Mouse (Mus musculus) small intestine, adult 2 months (tissue): Measurements from ENCODE around the gene Mki67. TPM values are rescaled to one million over a fixed set of nuclear protein-coding genes. Genes with fewer than 3 reads are reported as not detected.
A peak's percentile ranks its signal among the peaks of the same experiment; 100 is the strongest.

Experiments used
- H3K27ac ChIP-seq: fragments of 200-500 bp; 2 replicates; pipeline ENCODE4 v1.5.1; 2012; ENCODE audit warnings: low read depth, low read length, control low read depth, inconsistent platforms; ENCODE audit not compliant: insufficient read depth
- H3K27me3 ChIP-seq: fragments of 200-500 bp; 2 replicates; pipeline ENCODE4 v1.6.1; 2012; ENCODE audit warnings: mild to moderate bottlenecking, moderate library complexity, low read length, inconsistent platforms; ENCODE audit not compliant: control insufficient read depth, insufficient read depth
- H3K36me3 ChIP-seq: fragments of 200-500 bp; 2 replicates; pipeline ENCODE4 v1.6.1; 2012; ENCODE audit warnings: mild to moderate bottlenecking, low read length, control low read depth, inconsistent platforms; ENCODE audit not compliant: control insufficient read depth, insufficient read depth
- H3K4me1 ChIP-seq: fragments of 200-500 bp; 2 replicates; pipeline ENCODE4 v1.6.1; 2012; ENCODE audit warnings: low read length, inconsistent platforms, mixed read lengths; ENCODE audit not compliant: control insufficient read depth, insufficient read depth, insufficient read length
- H3K4me3 ChIP-seq: fragments of 200-500 bp; 2 replicates; pipeline ENCODE4 v1.5.1; 2012; ENCODE audit warnings: low read depth, mild to moderate bottlenecking, control low read depth, inconsistent platforms, low read length, moderate library complexity
- CTCF ChIP-seq: fragments of 200-500 bp; IDR thresholded peaks from 2 replicates; pipeline ENCODE4 v1.5.1; 2012; ENCODE audit warnings: low read depth, mild to moderate bottlenecking, control low read depth, inconsistent platforms, low read length, moderate library complexity, mixed read lengths; ENCODE audit not compliant: insufficient replicate concordance, insufficient read length; ENCODE audit errors: extremely low read depth
- POLR2A ChIP-seq: fragments of 200-500 bp; IDR thresholded peaks from 2 replicates; pipeline ENCODE4 v1.6.1; 2012; ENCODE audit warnings: low read depth, mild to moderate bottlenecking, control low read depth, inconsistent platforms, low read length, moderate library complexity
- WGBS: fragments of 180-500 bp; shearing (Covaris S2); methylation state at CpG from one replicate; pipeline ENCODE4 v1.1.7; 2018; 5-methylcytosine and 5-hydroxymethylcytosine counted together
- polyA plus RNA-seq: library from polyadenylated mRNA; depleted of rRNA; stranded (reverse); fragments of >200 nt; gene quantifications from 2 replicates; pipeline ENCODE4 v1.2.3, GENCODE M21; 2012

Mki67 gene
- polyA plus RNA-seq, 1 experiment: 1.7 TPM

GRCm38 (mm10) chr7:135716445-135716877, 300 bp upstream of the Mki67 start:
- TF ChIP-seq CTCF (no peak), POLR2A (peak; percentile 52; the same call in 1 of the 2 replicates)
- Histone ChIP-seq H3K36me3 (no peaks in the 10 kb centered on the region), H3K27ac (0 out of 2 replicates have a peak overlapping the region, but pooled peaks have one; percentile 8), H3K4me1 (peaks cover 4% of the 10 kb centered on the region; the same call in 1 of the 2 replicates), H3K4me3 (peak overlapping the region; percentile 95), H3K27me3 (no peaks in the 10 kb centered on the region)
- under 1% methylated on average over 23 of the region's 28 CpGs for WGBS

DNA sequence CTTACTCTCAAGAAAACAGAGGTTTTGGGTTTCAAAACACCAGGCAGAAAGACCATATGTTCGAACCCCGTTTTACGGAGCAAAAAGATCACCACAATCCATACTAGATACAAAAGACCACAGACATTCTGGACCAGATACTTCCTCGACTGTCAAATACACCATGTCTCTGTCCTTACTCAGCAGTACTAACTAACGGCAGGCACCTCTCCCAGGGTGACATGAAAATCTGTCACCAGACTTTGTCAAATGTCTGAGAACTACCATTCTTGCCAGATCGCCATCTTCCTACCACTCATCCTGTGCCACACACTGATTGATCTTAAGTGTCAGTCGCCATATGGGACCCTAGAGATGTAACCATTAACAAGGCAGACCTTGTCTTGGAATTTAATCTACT, 995 bp downstream of the Mki67 start:
- H3K4me1 ChIP-seq: peaks cover 4% of the 10 kb centered on the region; the same call in 1 of the 2 replicates
- H3K4me3 ChIP-seq: peak overlapping the region; percentile 95; the same call in 1 of the 2 replicates
- H3K36me3 ChIP-seq: 0 out of 2 replicates have a peak, but pooled peaks cover 1% of the 10 kb centered on the region
- H3K27me3 ChIP-seq: no peaks in the 10 kb centered on the region
- H3K27ac ChIP-seq: peak overlapping the region; percentile 54; the same call in 1 of the 2 replicates
- WGBS: 4% methylated on average over 7 of the region's 7 CpGs
- no peak for TF ChIP-seq POLR2A
- no peak for TF ChIP-seq CTCF

GRCm38 (mm10) chr7:135713326-135713725, 2.8 kb downstream of the Mki67 start:
- peak overlapping the region; percentile 31; the same call in 1 of the 2 replicates for H3K4me3 ChIP-seq
- H3K27me3 ChIP-seq: no peaks in the 10 kb centered on the region
- no peak overlapping the region for H3K27ac ChIP-seq
- TF ChIP-seq CTCF (no peak), POLR2A (no peak)
- 51% methylated on average over 8 of the region's 8 CpGs for WGBS
- H3K4me1 ChIP-seq: peaks cover 2% of the 10 kb centered on the region; the same call in 1 of the 2 replicates
- H3K36me3 ChIP-seq: 0 out of 2 replicates have a peak, but pooled peaks cover 1% of the 10 kb centered on the region

DNA sequence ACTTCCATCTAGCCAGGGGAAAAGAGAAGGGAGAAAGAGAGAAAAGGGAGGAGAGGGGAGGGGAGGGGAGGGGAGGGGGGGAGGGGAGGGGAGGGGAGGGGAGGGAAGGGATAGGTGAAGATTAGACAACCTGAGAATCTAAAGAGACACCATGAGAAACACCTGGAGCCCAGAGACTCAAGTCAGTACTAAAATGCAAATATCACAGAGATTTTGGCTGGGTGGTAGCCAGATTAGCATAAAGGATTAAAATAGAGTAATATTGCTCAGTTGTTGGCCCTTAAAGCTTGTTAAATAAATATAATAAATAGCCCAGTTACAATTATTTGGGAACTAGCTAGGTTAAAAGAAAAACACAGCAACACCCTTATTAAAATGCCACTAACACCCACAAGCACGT, 3.6 kb downstream of the Mki67 start:
- no peak overlapping the region for H3K4me3 ChIP-seq
- H3K36me3 ChIP-seq: 0 out of 2 replicates have a peak, but pooled peaks cover 1% of the 10 kb centered on the region
- TF ChIP-seq CTCF (no peak), POLR2A (no peak)
- H3K27me3 ChIP-seq: no peaks in the 10 kb centered on the region
- 68% methylated on average over 1 of the region's 1 CpGs for WGBS
- no peak overlapping the region for H3K27ac ChIP-seq
- peaks cover 2% of the 10 kb centered on the region; the same call in 1 of the 2 replicates for H3K4me1 ChIP-seq

GRCm38 (mm10) chr7:135710702-135711101, 5.5 kb downstream of the Mki67 start:
- Histone ChIP-seq H3K4me1 (peaks cover 2% of the 10 kb centered on the region; the same call in 1 of the 2 replicates), H3K36me3 (peaks cover 8% of the 10 kb centered on the region), H3K27me3 (no peaks in the 10 kb centered on the region), H3K27ac (no peak overlapping the region), H3K4me3 (no peak overlapping the region)
- 54% methylated on average over 2 of the region's 2 CpGs for WGBS
- TF ChIP-seq CTCF (no peak), POLR2A (no peak)

- H3K4me3 ChIP-seq: no peak overlapping the region
- H3K27me3 ChIP-seq: no peaks in the 10 kb centered on the region
- 86% methylated on average over 6 of the region's 6 CpGs for WGBS
- TF ChIP-seq POLR2A (no peak), CTCF (no peak)
- H3K27ac ChIP-seq: peak overlapping the region; percentile 29; the same call in 1 of the 2 replicates
- H3K36me3 ChIP-seq: peaks cover 22% of the 10 kb centered on the region
- H3K4me1 ChIP-seq: peaks cover 8% of the 10 kb centered on the region; the same call in 1 of the 2 replicates
Observed at GRCm38 (mm10) chr7:135705753-135706152, 10.4 kb downstream of the Mki67 start.

- H3K36me3 ChIP-seq: peaks cover 26% of the 10 kb centered on the region
- TF ChIP-seq POLR2A (no peak), CTCF (no peak)
Observed at GRCm38 (mm10) chr7:135705083-135705482, 11.1 kb downstream of the Mki67 start.

GRCm38 (mm10) chr7:135704251-135704650, 11.9 kb downstream of the Mki67 start:
- peaks cover 27% of the 10 kb centered on the region for H3K36me3 ChIP-seq
- 63% methylated on average over 8 of the region's 8 CpGs for WGBS
- no peak overlapping the region; the same call in 1 of the 2 replicates for H3K27ac ChIP-seq

More at GRCm38 (mm10) chr7:135705083-135705482, 11.1 kb downstream of the Mki67 start:
- Histone ChIP-seq H3K4me1 (peaks cover 8% of the 10 kb centered on the region; the same call in 1 of the 2 replicates), H3K27ac (no peak overlapping the region), H3K27me3 (no peaks in the 10 kb centered on the region), H3K4me3 (no peak overlapping the region)
- WGBS: 92% methylated on average over 1 of the region's 1 CpGs

More at GRCm38 (mm10) chr7:135704251-135704650, 11.9 kb downstream of the Mki67 start:
- Histone ChIP-seq H3K4me3 (no peak overlapping the region), H3K27me3 (no peaks in the 10 kb centered on the region), H3K4me1 (peaks cover 8% of the 10 kb centered on the region; the same call in 1 of the 2 replicates)
- no peak for TF ChIP-seq POLR2A
- no peak for TF ChIP-seq CTCF
